Mouse (Mus musculus) cerebellum, adult 2 months (tissue): ENCODE data around the gene Olfr465-ps1.

ENCODE experiments used
- CTCF ChIP-seq: fragments of 200-500 bp; IDR thresholded peaks from 2 replicates; pipeline ENCODE4 v1.5.1; 2011; ENCODE audit warnings: low read depth, mild to moderate bottlenecking, control low read depth, low read length, moderate library complexity, borderline replicate concordance; ENCODE audit not compliant: insufficient read depth
- POLR2A ChIP-seq: fragments of 200-500 bp; IDR thresholded peaks from 2 replicates; pipeline ENCODE4 v1.6.1; 2011; ENCODE audit warnings: low read length, control low read depth, borderline replicate concordance; ENCODE audit not compliant: insufficient read depth

DNA sequence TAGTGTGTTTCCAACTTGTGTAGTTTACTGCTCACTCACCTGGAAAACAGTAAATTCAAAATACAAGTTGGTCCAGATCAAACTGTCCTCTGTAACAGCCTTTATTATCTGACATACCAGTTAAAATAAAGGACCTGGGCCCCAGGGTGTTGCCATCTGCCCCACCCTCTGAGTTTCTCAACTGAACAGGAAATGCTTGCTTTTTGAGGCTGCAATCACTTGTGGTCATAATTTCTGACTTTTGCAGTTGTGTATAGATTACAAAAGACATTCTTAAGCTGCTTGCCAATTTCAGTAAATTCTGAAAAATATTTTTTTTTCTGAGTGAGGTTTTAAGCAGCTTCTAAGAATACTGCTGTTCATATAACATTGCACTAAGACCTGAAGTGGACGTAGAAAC is 15.8 kb upstream of the Olfr465-ps1 start:
- TF ChIP-seq POLR2A (no peak), CTCF (no peak)
